ENCODE assay signal across 8 mouse cellular contexts in the genomic region with DNA sequence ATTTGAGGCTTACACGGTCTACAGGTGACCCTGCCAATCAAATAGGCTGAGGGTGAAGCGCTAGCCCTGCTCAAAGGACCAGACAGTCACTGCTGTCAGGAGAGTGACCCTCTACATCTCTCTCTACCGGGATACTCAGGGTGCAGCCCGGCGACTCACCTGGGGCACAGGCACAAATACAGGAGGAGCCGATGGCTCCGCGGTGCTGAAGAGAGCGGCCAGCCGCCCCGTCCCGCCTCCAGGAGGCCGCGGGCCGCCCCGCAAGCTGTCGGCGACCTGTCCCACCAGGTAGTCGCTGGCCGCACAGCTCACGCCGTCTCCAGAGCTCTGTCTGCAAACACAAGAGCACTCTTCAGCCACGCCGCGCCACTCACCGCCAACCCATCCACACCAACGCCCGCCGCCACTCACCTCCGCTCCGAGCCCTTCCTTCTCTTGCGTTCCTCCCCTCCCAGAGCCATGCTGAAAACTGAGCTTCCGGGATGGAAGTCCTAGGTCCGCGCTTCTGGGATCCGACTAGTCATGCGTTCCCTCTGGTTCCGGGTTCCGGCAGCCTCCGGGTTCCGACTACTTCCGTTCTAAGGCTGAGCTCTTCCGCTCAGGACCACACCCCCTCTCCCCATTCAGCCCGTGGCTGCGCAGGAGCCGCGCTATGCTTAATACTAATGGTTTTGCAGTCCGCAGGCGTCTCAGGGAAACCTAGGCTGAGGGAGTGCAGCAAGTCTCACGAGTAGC. TPM values are rescaled to one million over a fixed set of nuclear protein-coding genes. Genes with fewer than 3 reads are reported as not detected.
DNase-seq lines count a peak whose midpoint lies in the region; ATAC-seq and TF ChIP-seq lines count a peak whose summit lies in the region.

A gene (minus strand): TSS at position 493 of the 735 bp plus-strand sequence.

- peaks cover 1% of the 10 kb centered on the region for H3K4me1 ChIP-seq in ES-Bruce4 (ENCODE audit: control insufficient read depth, insufficient read depth, low read length)
- H3K4me1 ChIP-seq in forebrain, embryonic 14.5 days (ENCODE audit: control insufficient read depth, insufficient read depth, low read length), result peaks cover 3% of the 10 kb centered on the region; the same call in 1 of the 2 replicates
- H3K4me1 ChIP-seq in neural tube, embryonic 15.5 days, result peaks cover 20% of the 10 kb centered on the region

- peak; percentile 98 for DNase-seq in forebrain, embryonic 14.5 days (ENCODE audit: low spot score)
- peak; percentile 91 to 94 for DNase-seq in heart, postnatal 14 days
- peak; percentile 92 for DNase-seq in layer of hippocampus, adult 11-12 months (ENCODE audit: low spot score)
- DNase-seq in lung, adult 18-20 months, result peak; percentile 93 to 94
- DNase-seq in testis, postnatal 14 days (ENCODE audit: low spot score), result peak; percentile 91

- peaks cover 30% of the 10 kb centered on the region for H3K36me3 ChIP-seq in ES-Bruce4 (ENCODE audit: control insufficient read depth, insufficient read depth, low read length, poor library complexity, severe bottlenecking)
- peaks cover 22% of the 10 kb centered on the region for H3K36me3 ChIP-seq in forebrain, embryonic 14.5 days (ENCODE audit: control insufficient read depth, insufficient read depth, low read length)
- H3K36me3 ChIP-seq in neural tube, embryonic 15.5 days, result peaks cover 30% of the 10 kb centered on the region

- intact Hi-C loops in heart, postnatal 14 days (cut with DNase I), result loop anchor here (5.0 to 10.0 kb wide), 2 partner anchors 713 to 896 kb away; no protein-coding TSS in a partner anchor

- no peaks in the 10 kb centered on the region for H3K27me3 ChIP-seq in ES-Bruce4 (ENCODE audit: control insufficient read depth, insufficient read depth, low read length, poor library complexity, severe bottlenecking)
- H3K27me3 ChIP-seq in forebrain, embryonic 14.5 days (replicated peaks; ENCODE audit: control insufficient read depth, insufficient read depth, low read length), result no peaks in the 10 kb centered on the region
- no peaks in the 10 kb centered on the region for H3K27me3 ChIP-seq in neural tube, embryonic 15.5 days (replicated peaks)

- H3K27ac ChIP-seq in ES-Bruce4 (ENCODE audit: insufficient read depth, low read length), result peak within 1 kb of the TSS; percentile 96
- peak within 1 kb of the TSS; percentile 84 for H3K27ac ChIP-seq in forebrain, embryonic 14.5 days (ENCODE audit: low read depth, low read length)
- H3K27ac ChIP-seq in neural tube, embryonic 15.5 days (replicated peaks), result peak within 1 kb of the TSS; percentile 87

- no peaks in the 10 kb centered on the region for H3K9me3 ChIP-seq in ES-Bruce4 (replicated peaks; ENCODE audit: control insufficient read depth, insufficient read depth, low read length, poor library complexity, severe bottlenecking)
- no peaks in the 10 kb centered on the region for H3K9me3 ChIP-seq in forebrain, embryonic 14.5 days (replicated peaks; ENCODE audit: control insufficient read depth, low read length)
- no peaks in the 10 kb centered on the region for H3K9me3 ChIP-seq in neural tube, embryonic 15.5 days (replicated peaks)

- H3K4me2 ChIP-seq in forebrain, embryonic 14.5 days (ENCODE audit: low read length), result peak within 1 kb of the TSS; percentile 86
- H3K4me2 ChIP-seq in neural tube, embryonic 15.5 days, result peak within 1 kb of the TSS; percentile 78

- peak within 1 kb of the TSS; percentile 91 for H3K4me3 ChIP-seq in ES-Bruce4 (ENCODE audit: low read depth, low read length)
- H3K4me3 ChIP-seq in forebrain, embryonic 14.5 days (ENCODE audit: low read depth, low read length), result peak within 1 kb of the TSS; percentile 88
- peak within 1 kb of the TSS; percentile 96 for H3K4me3 ChIP-seq in neural tube, embryonic 15.5 days (replicated peaks)

- peak; percentile 86 for TF ChIP-seq POLR2A in ES-Bruce4 (IDR thresholded peaks at IDR 0.05; ENCODE audit: insufficient read depth, low read length)

- no peak for TF ChIP-seq CTCF in ES-Bruce4 (IDR thresholded peaks at IDR 0.05; ENCODE audit: low read depth, low read length)

- peak within 1 kb of the TSS; percentile 92 for H3K9ac ChIP-seq in ES-Bruce4 (ENCODE audit: low read depth, poor library complexity, severe bottlenecking)
- peak within 1 kb of the TSS; percentile 87 for H3K9ac ChIP-seq in forebrain, embryonic 14.5 days (ENCODE audit: low read length)
- peak within 1 kb of the TSS; percentile 82 for H3K9ac ChIP-seq in neural tube, embryonic 15.5 days (replicated peaks)

- WGBS in forebrain, embryonic 14.5 days, result under 1% methylated on average over 50 of the region's 50 CpGs
- under 1% methylated on average over 45 of the region's 50 CpGs for WGBS in neural tube, embryonic 15.5 days

- ATAC-seq in cerebellum, adult (ENCODE audit: insufficient number of reproducible peaks, low FRiP score, low TSS enrichment), result peak; percentile 97
- ATAC-seq in forebrain, embryonic 14.5 days, result peak; percentile 99
- peak; percentile 96 for ATAC-seq in neural tube, embryonic 15.5 days (ENCODE audit: low FRiP score)

- peak; percentile 63; the same call in 1 of the 2 replicates for TF ChIP-seq EP300 in ES-Bruce4 (IDR thresholded peaks at IDR 0.05; ENCODE audit: insufficient read depth, low read depth, low read length)

RNA-seq across cellular contexts. Expression of the gene that starts here (rescaled TPM):
- 55.0 and 58.7 TPM in 2 replicates for polyA plus RNA-seq in ES-Bruce4 (2011; ENCODE audit: insufficient read depth, insufficient read length, low read depth, missing spikeins)
- 19.7 and 22.1 TPM in 2 replicates for polyA plus RNA-seq in forebrain, embryonic 14.5 days (2014; fragmentation: Nextera tagmentation; extraction: Ambion mirVana)
- total RNA-seq in heart, postnatal 14 days (2021), result 1 to 10 TPM; 3.5 to 4.2 TPM
- polyA plus RNA-seq in neural tube, embryonic 15.5 days (2015; fragmentation: Nextera tagmentation; extraction: Ambion mirVana), result 24.1 and 24.7 TPM in 2 replicates

Comparison
In these comparisons a context has a peak if more than half of its experiments do, and no peak if none do; other contexts are left out.
1. Peak in every context shown above with its lines: DNase-seq, ATAC-seq, H3K4me3 ChIP-seq and H3K27ac ChIP-seq.